Mouse (Mus musculus) mature B cell (primary cell): ENCODE data around the gene Slc1a2.

ENCODE experiments used
- in situ Hi-C: fragments of 300-500 bp; cut with MboI; formaldehyde crosslinking; loops from 2 replicates; pipeline ENCODE4 v1.14.3; 2019

Slc1a2 gene

DNA sequence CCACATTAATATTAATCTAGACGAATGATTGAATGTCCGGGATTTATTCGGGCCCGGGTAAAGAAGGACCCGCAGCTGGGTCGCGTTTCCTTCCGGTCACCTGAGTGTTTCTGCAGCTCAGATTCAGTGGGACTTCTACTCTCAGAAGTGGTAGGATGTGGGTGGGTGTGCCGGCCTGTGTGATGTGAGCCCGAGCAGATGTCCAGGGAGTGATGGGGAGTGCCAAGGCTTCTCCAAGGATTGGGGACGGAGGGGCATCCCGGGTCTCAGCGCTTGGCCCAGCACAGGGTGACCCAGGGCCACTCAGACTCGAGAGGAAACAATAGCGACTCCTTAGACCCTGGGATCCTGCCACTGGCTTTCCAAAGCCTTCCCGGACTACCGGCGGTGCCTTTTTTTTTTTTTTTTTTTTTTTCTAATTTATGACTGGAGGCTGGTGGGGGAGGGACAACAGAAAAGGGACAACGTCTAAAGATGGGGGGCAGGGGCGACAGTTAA, at the start of gene Slc1a2:
Slc1a2 (plus strand) TSS at position 497 of the 498 bp plus-strand sequence.
- in situ Hi-C loops: no loop called here

GRCm38 (mm10) chr2:102610485-102610884, 48.0 kb upstream of the Slc1a2 start:
- in situ Hi-C loops: no loop called here

GRCm38 (mm10) chr2:102616637-102617036, 41.8 kb upstream of the Slc1a2 start:
- in situ Hi-C loops: no loop called here

DNA sequence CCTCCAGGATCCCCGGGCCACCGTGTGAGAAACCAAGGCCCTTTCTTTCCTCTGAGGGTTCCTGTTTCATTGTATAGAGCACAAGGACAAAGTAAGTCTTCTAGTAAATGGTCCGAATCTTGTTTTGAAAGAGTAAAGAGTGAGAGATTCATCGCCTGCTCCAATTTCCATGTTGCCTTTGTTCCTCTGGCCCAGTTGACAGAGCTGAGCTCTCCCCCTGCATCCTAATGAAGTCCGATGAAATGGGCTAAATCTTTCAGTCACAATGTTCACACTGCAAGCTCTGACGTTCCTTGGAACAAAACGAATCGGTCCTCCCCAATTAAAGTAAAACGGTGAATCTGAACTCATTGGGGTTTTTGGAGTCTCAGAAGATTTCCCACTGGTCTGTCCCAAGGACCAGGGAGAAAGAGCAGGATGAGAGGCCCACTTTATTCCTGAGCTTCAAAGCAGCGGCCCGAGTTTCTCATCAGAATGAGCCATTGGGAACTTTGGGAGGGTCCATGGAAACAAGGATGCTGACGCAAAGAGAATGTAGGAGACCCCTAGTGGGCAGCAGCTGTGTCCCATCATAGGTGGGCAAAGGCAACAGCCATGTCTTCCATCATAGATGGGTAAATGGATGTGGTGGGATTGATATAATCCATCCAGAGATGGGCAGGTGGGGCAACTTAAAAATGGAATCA, 37.6 kb upstream of the Slc1a2 start:
- in situ Hi-C loops: no loop called here

GRCm38 (mm10) chr2:102622176-102622575, 36.3 kb upstream of the Slc1a2 start:
- in situ Hi-C loops: no loop called here

DNA sequence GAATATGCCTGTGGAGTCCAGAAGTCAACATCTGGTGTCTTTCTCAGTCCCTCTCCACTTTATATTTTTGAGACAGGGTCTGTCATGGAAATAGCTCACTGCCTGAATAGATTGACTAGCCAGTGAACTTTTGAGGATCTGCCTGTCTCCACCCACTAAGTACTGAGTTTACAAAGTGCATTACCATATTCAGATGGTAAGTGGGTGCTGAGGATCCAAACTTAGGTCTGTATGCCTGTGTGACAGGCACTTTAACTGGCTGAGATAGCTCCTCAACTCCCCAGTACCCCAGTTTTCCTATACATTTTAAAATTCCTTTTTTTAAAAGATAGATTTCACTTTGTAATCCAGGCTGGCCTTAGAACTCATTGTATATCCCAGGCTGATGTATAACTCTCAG, 35.5 kb upstream of the Slc1a2 start:
- in situ Hi-C loops: no loop called here

- in situ Hi-C loops: no loop called here
Measured at GRCm38 (mm10) chr2:102624538-102624937, 33.9 kb upstream of the Slc1a2 start.

GRCm38 (mm10) chr2:102632361-102632760, 26.1 kb upstream of the Slc1a2 start:
- in situ Hi-C loops: no loop called here

- in situ Hi-C loops: no loop called here
Measured at GRCm38 (mm10) chr2:102634010-102634409, 24.4 kb upstream of the Slc1a2 start.

DNA sequence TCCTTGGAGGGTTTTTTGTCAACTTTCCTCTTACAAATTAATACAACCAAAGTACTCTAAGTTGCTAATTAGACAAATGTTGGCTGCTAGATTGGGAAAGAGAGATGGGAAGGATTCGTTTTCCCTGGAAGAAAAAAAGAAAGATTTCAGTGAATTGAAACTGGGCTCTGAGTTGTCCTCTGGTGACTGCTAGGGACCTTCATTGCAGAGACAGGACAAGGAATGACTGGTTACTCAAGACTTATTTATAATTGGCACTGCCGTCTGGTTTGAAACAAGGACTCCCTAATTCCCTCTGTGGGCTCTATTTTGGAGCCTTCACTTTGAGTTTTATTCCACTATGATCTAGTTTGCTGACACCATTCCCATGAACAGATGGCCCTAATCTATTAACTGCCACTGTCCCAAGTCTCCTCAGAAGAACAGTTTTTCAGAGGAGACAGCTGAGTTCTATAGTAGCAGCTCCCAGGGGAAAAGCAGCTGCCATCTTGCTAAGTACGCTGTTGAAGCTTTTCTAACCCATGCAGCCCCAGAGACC, 22.9 kb upstream of the Slc1a2 start:
- in situ Hi-C loops: no loop called here

GRCm38 (mm10) chr2:102636116-102636600, 22.3 kb upstream of the Slc1a2 start:
- in situ Hi-C loops: no loop called here

DNA sequence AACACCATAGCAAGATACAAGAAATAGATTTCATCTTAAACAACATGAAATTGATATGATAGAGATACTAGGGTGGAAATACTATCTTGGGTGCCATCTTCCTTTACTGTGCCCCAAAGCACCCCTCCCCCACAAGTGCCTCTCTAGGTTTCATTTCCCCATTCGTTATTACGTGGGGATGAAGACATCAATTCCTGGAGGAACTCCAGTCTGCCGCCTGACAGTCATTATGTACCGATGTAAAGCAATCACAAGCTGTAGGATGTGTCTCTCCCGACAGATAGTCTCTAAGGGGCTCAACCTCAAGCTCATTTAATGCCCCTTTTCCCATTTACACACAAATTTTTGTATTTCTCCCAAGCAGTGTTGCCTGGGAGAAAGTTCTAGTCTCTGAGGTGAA, 20.3 kb upstream of the Slc1a2 start:
- in situ Hi-C loops: no loop called here

DNA sequence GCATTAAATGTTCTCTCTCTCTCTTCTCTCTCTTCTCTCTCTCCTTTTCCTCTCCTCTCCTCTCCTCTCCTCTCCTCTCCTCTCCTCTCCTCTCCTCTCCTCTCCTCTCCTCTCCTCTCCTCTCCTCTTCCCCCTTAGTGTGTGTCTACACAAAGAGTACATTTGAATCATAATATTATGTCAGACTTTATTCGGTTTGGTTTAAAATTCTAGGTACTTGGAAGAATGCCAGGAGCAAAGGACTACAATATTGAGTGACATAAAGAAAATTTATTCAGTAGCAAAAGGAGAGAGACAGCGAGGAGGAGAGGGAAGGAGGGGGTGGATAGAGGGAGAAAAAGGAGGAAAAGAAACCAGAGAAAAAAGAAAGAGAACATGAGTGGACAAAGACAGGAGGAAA, 19.8 kb upstream of the Slc1a2 start:
- in situ Hi-C loops: no loop called here

DNA sequence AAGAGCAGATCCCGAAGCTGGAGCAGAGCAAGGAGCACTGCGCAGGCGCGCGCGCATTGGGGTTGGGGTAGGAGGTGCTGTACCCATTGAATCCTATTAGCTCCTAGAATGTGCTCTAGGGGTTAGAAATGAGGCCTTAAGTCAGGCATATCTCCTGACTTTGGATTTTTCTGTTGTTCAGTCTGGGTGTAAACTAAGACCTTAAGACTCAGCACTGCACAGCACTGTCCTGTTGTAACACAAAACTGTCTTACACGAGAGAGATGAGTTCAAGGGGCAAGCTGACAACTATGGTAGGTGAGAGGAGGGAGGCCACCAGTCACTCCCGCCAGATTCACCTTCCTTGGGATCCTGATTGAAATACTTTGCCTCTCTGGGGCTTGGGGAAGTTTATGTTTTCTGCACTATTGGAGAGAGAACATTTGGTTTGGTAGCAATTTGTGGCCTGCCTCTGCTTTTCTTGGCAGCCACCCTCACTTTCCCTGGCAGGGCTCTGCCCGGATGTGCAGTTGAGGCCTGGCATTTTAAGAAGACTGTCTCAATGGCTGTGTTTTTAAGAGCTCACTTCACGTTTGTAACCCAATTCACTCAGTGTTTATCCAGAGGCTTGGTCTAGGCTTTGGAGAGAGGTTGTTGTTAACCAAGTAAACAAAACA, 9.5 kb upstream of the Slc1a2 start:
- in situ Hi-C loops: no loop called here

GRCm38 (mm10) chr2:102650322-102650721, 8.1 kb upstream of the Slc1a2 start:
- in situ Hi-C loops: no loop called here

DNA sequence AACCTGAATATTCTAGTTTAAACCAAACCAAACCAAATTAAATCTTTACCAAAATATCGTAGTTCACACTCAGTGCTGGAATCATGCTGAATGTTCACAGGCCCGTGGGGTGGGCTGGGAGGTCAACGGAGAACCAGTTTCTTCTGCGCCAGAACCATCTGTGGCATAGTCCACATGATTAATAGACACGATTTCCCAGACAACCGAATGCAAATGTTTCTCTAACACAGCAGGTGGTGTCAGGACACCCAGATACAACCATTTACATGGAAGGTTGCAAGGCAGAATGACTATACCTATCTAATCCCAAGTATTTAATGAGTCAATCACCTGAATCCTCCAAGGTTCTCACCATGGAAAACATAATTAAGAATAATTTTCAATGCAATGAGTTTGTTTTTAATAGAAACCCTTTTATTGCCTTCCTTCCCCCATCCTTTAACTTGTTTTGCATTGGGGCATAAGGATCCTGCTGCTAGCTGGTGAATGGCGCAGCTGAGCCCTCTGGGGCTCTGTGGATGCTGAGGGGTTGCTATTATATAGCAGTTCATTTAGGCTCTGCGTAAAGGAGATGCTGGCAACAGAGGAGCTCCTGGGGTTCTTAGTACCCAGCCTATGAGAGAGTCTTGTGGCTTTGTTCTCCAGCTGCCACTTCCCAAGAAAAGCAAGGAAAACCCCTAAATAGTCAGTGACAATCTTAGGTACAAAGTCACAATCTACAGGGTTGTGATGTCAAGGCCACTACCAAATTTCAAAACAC, 2.3 kb upstream of the Slc1a2 start:
- in situ Hi-C loops: no loop called here

DNA sequence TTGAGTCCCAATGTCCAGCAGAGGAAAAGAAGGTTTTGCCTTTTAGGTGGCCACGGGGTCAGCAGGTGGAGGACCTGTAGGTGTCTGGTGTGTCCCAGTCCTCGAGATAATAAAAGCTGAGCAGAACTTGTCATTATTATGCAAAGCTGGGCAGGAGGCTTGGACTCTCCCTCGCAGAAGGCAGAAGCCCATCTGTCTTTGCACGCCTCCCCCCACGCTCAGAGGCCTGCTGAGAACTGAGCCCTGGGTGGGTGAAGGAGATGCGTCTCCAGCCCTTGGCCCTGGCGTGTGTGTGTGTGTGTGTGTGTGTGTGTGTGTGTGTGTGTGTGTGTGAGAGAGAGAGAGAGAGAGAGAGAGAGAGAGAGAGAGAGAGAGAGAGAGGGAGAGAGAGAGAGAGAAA, 733 bp upstream of the Slc1a2 start:
- in situ Hi-C loops: no loop called here

- in situ Hi-C loops: no loop called here
Measured at GRCm38 (mm10) chr2:102658661-102659520, 432 bp downstream of the Slc1a2 start.

GRCm38 (mm10) chr2:102659521-102659830, 1.0 kb downstream of the Slc1a2 start:
- in situ Hi-C loops: no loop called here

DNA sequence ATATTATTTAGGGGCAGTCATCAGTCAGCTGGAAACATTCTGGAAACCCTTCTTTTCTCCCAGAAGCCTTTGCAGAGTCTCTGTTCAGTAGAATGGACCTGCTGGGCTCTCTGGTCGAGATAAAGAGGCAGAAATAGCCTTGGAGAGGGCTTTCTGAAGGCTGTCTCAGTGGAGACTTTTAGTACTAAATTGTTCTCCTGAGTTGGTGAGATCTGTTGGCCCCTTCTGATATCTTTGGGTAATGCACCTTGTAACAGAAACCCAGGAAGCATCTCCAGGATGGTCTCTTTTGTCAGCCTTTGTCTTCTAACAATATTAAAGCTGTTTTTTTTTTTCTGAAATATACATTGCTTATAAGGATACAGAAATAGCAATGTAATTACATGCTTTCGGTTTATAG, 2.6 kb downstream of the Slc1a2 start:
- in situ Hi-C loops: no loop called here

DNA sequence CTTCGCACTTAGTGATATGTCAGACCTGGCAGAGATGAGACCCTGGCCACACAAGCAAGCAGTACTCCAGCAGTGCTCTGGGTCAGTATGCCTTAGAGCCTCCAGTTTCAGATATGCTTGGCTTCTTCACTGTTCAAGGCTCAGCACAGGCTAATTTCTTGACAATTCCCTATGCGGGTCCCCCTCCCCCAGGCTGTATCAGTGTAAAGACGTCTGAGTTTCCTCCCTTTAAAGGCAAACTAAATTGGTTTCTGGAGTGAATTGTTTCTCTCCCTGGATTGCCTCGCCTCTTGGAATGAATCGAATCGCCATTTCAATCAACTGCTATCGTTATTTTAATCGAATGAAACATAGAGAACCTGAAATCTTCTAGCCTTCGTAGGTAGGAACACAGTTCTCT, 4.5 kb downstream of the Slc1a2 start:
- in situ Hi-C loops: no loop called here

- in situ Hi-C loops: no loop called here
Measured at GRCm38 (mm10) chr2:102663339-102663738, 4.9 kb downstream of the Slc1a2 start.
